Mouse (Mus musculus): ENCODE data around the gene Krba1.

Krba1 gene

GRCm38 (mm10) chr6:48452151-48452550 lies 56.8 kb downstream of the Krba1 start:
- no peak for DNase-seq (ENCODE audit: low spot score)

- DNase-seq (ENCODE audit: low spot score) = no peak
These were observed 57.4 kb downstream of the Krba1 start for GRCm38 (mm10) chr6:48452771-48453170.

GRCm38 (mm10) chr6:48464966-48465679 lies 69.7 kb downstream of the Krba1 start:
- DNase-seq (ENCODE audit: low spot score) = no peak

GRCm38 (mm10) chr6:48466715-48467114 lies 71.3 kb downstream of the Krba1 start:
- no peak for DNase-seq (ENCODE audit: low spot score)

- no peak for DNase-seq (ENCODE audit: low spot score)
These were observed 72.1 kb downstream of the Krba1 start for GRCm38 (mm10) chr6:48467490-48467889.
